Mouse (Mus musculus): Measurements from ENCODE around the gene Gfra1. TPM values are rescaled to one million over a fixed set of nuclear protein-coding genes. Genes with fewer than 3 reads are reported as not detected.

Gfra1 gene
- total RNA-seq, 2 experiments from 2014 or later = not detected

DNA sequence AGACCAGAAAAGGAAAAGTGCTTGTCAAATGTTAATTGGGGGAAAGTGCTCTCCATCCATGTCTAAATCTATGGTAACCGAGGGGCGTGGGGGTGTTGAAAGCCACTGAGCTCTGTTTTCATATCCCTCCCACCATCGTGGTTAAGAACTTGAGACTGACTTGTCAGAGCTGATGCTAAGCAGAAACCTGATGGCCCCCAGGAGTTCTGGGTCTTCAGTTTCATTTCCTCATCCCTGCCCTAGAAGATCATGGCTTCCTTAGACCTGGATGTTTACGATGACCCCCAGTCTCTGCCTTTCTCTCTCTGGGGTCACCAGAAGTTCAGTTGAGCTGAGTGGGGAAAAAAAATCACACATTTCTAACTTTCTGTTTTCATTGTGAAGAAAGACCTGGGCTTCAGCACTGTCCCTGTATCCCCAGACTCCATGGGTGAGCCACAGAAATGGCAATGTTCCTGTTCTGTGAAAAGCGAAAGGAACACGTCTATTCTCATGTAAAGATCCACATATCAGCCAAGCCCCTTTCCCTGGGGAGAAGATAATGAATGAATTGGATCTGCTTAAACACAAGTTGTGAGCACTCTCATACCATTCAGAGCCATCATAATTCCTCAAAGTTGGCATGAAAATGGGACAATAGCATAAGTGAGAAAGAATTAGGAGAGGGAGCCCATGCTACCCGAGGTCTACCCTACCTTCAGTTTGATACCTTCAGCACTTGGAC is 261.8 kb downstream of the Gfra1 start:
- ATAC-seq (replicated peaks; ENCODE audit: poor library complexity, severe bottlenecking) = peak; percentile 90

DNA sequence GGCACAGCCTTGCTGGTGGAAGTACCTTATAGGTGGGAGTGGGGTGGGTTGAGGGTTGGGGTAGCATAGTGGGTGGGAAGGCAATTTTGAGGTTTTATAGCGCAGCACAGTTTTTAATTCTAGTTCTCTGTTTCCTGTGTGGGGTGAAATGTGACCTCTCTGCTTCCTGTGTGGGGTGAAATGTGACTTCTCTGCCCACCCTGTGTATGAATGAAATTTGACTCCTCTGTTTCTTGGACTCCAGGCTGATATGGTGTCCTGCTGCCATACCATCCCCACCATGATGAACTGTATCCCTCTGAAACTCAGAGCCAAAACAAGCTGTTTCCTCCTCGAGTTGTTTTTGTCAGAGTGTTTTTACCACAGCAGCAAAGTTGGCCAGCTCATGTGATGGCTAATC is 264.8 kb downstream of the Gfra1 start:
- no peak for ATAC-seq (replicated peaks; ENCODE audit: poor library complexity, severe bottlenecking)

DNA sequence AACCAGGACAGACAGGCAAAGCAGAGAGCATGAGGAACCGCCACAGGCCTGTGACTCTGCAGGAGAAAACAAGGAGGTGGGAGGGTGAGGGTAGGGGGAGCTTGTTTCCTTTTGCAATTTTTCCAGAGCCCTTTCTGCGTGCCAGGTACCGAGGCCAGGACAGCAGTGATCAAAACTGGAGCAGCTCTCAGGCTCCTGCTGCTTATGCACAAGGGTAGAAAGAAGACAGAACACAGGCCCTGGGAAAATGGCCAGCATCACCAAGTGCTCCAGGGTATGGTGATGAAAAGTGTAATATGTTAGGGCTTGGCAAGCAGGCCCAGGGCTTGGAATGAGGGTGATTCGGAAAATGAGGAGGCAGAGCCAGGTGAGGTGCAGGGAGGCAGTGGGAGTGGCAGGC is 269.2 kb downstream of the Gfra1 start:
- ATAC-seq (replicated peaks; ENCODE audit: poor library complexity, severe bottlenecking) = no peak

Other genes starting within 250 kb of the Gfra1 start
- not detected in 2 replicates for gene Ccdc172, start 56.1 kb upstream of the Gfra1 start, total RNA-seq (2014; fragmentation: Nextera tagmentation)
- not detected in 2 replicates for gene Ccdc172, start 56.1 kb upstream of the Gfra1 start, total RNA-seq (2017)
- gene Pnlip, start 196.6 kb upstream of the Gfra1 start, total RNA-seq (2014; fragmentation: Nextera tagmentation) = not detected in 2 replicates
- not detected in 2 replicates for gene Pnlip, start 196.6 kb upstream of the Gfra1 start, total RNA-seq (2017)

Measured in granulocyte monocyte progenitor cell, adult 5-6 weeks (primary cell).